Mouse (Mus musculus) adrenal gland (tissue): ENCODE data around the gene Lmo1.

Experiments used
- intact Hi-C: fragments of 180-260 bp; cut with DNase I; formaldehyde crosslinking; loops from one replicate; pipeline ENCODE4 v1.15.1; 2025
- long read RNA-seq, 2 experiments: library from polyadenylated mRNA; unstranded; transcript quantifications; one replicate each; pipeline ENCODE4 v2.0.0; 2020; ENCODE audit warnings: borderline replicate concordance in 1 of 2; ENCODE audit not compliant: insufficient replicate concordance in 1 of 2

The Lmo1 gene
- long read RNA-seq, experiment 1, partial matches to known transcripts, result 3 of 10 reads
- long read RNA-seq, experiment 1, other reads (novel, unspliced or antisense), result 2 of 10 reads
- long read RNA-seq, experiment 2, transcript Lmo1-201 (4 exons, 1,282 nt), result minor isoform, 5 of 17 reads
- long read RNA-seq, experiment 2, transcript Lmo1-202 (4 exons, 912 nt), result major isoform, 9 of 17 reads
- long read RNA-seq, experiment 2, partial matches to known transcripts, result 2 of 17 reads
- long read RNA-seq, experiment 2, other reads (novel, unspliced or antisense), result 1 of 17 reads

- intact Hi-C loops, result no loop called here
Measured at GRCm38 (mm10) chr7:109174949-109175669, at the start of gene Lmo1. Gene Lmo1, minus strand, starts transcription at chr7:109175207.

DNA sequence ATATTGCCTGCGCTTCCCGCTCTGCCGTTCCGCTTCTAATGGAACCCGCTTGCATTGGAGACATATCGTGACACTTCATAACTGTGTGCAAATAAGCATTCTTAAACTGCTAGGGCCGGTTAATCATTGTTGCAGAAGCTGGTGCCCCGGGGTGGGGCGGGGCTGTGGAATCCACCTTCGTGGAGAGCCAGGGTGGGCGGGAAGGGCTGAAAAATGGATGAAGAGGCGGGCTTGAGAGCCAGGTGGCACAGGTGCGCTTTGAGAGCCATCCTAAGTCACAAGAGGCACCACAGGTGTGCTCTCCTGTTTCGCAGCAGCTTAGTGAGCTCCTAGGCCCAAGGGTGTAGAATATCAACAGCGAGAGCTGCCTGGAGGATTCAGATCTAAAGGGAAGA lies 46.7 kb upstream of the Lmo1 start:
- intact Hi-C loops, result no loop called here

DNA sequence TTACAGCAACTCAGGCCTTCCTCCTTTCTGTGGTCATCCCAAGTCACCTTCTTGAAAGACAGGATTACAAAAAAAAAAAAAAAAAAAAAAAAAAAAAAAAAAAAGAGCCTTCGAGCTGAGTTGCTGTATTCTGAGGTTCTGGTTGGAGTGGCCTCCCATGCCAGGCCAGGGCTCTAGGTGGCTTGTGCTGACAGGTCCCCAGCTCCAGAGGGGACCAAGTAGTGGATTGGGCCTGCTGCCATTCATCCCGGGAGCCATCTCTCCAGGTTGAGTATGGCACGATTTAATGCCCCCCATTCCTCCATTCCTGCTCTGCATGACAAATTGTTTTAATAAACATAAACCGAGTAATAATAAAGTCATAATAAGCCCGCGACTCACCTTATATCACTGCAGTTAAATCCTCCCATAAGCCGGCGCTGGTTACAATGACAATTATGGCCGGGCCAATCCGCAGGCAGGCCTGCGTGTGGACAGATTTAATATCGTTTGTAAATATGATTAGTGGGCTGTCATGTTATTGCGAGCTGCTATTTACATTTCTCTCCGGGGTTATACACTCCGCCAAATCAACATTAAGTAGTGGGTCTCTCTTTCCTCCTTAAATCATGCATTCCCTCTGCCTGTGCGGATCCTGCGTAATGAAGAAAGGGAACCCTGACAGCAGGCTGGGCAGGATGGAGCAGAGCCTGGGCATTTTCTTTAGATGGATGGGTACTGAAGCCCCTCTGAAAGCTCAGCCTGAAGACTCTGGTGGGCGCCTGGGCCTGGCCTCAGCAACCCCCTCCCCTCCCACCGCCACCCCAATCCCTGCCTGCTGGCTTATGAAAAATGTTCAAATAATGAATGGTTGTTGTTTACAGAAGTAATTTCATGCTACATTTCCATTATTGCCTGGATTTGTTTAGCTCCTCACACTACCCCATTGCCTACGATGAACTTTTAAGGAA lies 46.0 kb upstream of the Lmo1 start:
- intact Hi-C loops, result no loop called here

DNA sequence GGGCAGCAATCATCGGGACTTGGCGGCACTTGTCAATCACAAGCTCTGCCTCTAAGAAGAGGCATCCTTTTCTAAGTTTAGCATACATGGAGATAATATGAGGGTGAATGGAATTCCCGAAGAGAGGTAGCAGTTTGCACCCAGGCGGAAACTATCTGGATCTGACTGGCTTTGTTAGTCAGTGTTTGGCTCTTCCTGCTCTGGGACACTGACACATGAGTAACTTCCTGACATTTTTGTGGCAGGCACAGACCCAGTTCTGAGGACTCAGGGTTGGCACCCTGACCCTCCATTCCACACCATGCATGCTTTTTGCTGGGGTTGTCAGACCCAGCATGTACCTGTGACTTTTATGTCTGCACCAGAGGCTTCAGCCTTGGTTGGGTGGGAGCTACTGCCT lies 45.0 kb upstream of the Lmo1 start:
- intact Hi-C loops, result no loop called here

DNA sequence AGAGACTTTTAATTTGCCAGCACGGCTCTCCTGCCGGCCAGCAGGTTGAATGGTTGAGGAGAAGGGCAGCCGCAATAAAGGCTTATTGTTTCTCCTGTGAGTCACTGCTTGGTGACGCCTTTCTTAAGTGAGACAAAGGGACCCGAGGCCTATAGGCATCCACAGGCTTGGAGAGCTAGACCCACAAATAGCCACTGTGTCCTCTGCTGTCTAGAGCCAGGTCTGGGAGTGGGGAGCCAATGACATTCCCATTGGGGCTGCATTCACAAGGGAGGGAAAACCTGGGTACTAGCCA lies 43.9 kb upstream of the Lmo1 start:
- intact Hi-C loops, result loop anchor here (5.0 kb wide), 2 partner anchors 82 to 122 kb away; no protein-coding TSS in a partner anchor

DNA sequence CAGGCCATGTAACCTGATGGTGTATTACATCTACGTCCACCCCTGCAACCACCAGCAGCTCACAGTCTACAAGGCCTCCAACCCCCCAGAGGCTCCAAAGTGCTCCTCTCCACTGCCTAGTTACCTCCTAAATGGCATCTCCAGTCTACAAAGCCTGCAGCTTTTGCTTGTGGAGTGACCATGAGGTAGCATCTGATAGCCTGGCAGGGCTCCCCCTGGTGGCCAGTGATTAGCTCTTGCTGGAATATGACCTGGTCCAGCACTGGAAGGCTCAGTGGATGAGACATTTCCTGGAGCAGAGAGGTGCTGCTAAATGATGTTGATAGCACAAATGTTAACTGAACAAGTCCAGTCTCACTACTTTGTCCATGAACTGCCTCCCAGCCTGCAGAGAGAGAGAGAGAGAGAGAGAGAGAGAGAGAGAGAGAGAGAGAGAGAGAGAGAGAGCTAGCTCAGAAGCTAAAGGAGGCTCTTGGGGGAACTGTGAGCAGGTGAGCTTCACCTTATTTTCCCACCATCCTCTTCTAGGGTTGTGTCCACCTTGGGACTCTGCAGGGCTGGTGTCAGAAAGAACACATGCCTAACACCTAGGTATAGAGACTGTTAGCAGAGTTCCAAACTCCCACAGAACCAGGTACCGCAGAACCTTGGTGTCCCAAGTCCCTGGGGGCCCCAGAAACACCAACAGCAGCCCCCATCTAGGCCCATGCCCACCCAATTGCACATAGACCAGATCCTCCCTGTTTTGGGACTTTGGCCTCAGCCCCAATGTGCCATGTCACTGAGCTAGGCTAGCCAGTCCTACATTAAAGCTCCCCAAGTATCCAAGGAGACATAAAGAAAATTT lies 43.3 kb upstream of the Lmo1 start:
- intact Hi-C loops, result loop anchor here (5.0 kb wide), 2 partner anchors 81 to 121 kb away; no protein-coding TSS in a partner anchor

DNA sequence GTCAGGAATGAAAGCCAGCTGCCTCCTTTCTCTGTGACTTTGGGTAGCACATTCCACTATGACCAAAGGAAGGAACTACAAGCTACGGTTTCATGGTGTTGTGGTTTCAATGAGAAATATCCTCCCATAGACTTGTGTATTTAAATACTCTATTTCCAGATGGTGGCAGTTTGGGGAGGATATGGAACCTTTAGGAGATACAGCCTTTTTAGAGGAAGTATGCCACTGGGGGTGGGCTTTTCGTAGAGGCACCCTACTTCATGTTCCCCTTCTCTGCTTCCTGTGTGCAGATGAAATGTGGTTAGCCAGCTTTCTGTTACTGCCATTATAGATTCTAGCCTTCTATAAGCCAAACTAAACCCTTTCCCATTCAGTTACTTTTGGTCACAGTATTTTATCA lies 34.8 kb upstream of the Lmo1 start:
- intact Hi-C loops, result no loop called here

DNA sequence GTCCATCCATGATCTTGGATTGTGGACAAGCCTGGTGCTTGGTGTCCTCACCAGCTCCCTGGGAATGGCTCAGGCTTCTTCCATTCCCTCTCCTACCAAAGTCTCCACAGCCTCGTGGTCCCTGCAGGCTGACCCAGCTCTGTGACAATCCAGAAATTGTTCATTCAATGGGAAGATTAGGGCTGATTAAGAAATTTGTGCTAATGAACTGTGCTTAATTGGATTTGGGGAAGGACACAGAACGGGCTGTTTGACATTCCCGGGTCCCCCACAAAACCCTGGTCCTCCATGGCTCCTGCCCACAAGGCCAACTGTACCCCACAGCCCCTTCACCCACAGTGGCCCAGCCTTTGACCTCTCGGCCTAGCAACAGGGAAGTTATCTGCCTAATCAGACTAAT lies 32.8 kb upstream of the Lmo1 start:
- intact Hi-C loops, result no loop called here

GRCm38 (mm10) chr7:109206358-109206757 lies 31.4 kb upstream of the Lmo1 start:
- intact Hi-C loops, result no loop called here

GRCm38 (mm10) chr7:109203140-109203539 lies 28.1 kb upstream of the Lmo1 start:
- intact Hi-C loops, result no loop called here

DNA sequence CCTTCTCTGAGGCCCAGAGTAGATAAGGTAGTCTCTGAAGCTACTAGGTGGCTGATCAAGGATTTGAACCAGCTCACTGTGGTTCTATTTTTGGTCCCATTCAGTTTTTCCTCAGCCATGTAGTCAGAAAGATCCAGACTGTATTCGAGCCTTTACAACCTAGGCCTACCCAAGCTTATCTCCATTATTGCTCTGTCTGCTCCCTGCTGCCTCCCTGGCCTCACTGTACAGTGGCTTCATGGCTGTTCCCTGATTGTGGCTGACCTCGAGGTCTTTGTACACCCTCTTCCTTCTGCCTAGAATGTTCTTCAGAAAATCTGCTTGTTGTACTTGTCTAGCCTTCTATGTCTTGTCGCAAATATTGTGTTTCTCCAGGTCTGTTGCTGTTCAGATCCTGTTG lies 25.6 kb upstream of the Lmo1 start:
- intact Hi-C loops, result no loop called here

- intact Hi-C loops, result no loop called here
Measured at GRCm38 (mm10) chr7:109197161-109197650, 22.2 kb upstream of the Lmo1 start.

DNA sequence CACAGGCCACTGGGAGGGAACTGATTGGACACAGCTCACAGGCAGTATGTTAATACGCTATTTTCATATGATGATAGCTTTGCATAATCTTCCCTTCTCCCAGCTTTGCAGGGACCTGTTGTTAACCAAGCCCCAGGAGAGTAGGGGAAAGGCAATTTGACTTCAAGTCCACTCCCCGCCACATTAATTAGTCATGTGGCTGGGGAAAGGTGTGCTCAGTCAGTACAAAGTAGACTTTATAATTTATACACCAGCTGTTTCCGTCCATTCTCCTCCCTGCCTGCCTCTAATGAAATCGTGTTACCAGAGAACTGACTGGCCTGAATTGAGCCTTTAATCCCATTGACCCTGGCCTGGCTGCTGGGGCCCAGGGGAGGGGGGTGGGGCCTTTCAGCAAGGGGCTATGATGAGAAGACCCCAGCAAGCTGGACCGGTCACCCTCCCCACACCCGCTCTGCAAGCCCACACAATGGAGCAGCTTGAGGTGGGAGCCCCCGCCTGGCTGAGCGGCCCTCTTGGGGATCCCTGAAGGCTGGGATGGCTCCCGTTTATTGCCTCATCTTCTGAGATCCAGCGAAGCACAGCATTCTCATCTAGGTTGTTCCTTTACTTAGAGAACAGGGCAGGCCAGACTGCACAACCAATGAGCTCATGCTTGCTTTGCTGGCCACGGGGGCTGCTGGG lies 21.5 kb upstream of the Lmo1 start:
- intact Hi-C loops, result no loop called here

DNA sequence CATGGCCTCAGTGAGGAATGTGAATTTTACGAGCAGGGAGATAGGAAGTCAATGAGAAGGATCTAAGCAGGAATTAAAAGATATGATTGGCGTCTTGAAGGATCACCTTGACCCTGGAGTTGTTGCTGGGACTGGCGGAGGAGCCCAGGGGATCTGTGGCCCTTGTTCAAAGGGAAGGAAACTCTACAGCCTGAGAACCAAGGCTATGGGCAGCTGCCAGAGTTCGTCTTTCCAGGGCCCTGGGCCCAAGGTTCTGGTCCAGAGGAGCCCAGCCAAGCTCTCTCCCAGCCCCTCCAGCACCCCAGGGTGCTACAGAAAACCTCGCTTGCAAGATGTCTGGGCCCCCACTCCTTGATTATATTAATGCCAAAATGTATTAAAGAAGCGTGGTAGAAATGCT lies 21.0 kb upstream of the Lmo1 start:
- intact Hi-C loops, result no loop called here

GRCm38 (mm10) chr7:109194850-109195249 lies 19.8 kb upstream of the Lmo1 start:
- intact Hi-C loops, result no loop called here

DNA sequence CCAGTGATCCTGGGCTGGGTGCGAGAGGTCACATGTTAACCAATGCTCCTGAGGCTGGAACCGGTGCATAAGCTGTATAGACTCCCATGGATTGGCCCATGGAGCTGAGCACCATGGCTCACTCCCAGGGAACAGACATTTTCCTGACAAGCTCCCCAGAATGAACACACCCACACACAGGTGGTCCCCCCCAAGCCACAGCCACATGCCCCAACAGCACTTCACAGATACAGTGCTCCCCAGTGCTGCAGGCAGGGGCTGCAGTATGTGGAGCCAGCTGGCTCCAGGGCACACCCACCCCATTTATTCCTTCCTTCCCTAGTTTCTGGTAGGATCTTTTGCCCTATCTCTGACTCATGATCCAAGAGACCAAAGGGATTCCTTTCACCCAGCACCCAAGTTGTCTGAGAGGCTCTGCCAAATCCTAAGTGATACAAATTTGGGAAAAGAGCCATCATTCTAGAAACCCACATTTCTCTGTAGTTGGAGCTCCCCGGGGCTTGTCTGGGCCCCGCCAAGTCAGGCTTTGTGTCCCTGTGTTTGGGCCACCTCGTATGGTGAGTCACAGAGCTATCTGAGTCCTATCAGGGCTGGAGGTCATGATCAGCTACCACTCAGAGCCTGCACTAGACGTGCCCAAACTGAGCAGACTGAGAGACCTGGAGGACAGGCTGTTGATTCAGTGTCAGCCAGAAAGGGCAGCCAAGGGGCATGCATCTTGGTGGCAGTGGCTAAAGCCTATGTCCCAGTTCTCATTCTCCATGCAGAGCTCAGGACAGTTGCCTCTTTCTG lies 12.4 kb upstream of the Lmo1 start:
- intact Hi-C loops, result no loop called here

DNA sequence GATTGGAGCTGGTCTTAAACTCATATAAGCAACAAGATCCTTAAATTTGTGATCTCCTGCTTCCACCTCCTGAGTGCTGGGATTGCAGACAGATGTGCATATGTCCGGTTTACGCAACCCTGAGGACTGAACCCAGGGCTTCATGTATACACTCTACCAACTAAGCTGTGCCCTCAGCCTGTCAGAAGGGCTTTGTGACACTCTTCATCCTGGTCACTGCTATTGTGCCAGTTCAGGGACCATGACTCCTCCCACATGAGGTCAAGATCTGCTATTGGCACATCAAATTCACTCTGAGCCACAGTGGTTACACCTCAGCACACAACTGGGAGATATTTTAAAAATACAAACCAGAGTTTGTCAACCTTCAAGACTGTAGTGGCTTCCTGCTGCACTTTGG lies 11.0 kb upstream of the Lmo1 start:
- intact Hi-C loops, result no loop called here

- intact Hi-C loops, result no loop called here
Measured at GRCm38 (mm10) chr7:109185564-109185963, 10.6 kb upstream of the Lmo1 start.

- intact Hi-C loops, result no loop called here
Measured at GRCm38 (mm10) chr7:109176688-109177087, 1.7 kb upstream of the Lmo1 start.
